Mouse (Mus musculus): Measurements from ENCODE around the gene Psenen.

The Psenen gene

GRCm38 (mm10) chr7:30515003-30515760 is 48.2 kb downstream of the Psenen start:
- DNase-seq (ENCODE audit: low spot score in 2 of 2), result no peak

Measured in spleen, postnatal 10 days (tissue).